Comparison of ENCODE assay signal across 16 mouse cellular contexts in genomic region chr5:29230481-29230880, GRCm38 (mm10).
"Had no signal": no experiment of that assay in that cellular context is flagged by ENCODE, and none has a peak within 500 bp of the region (broad histone marks: within the 10 kb centered on the region; RNA-seq: fewer than 3 reads in every experiment).

No protein-coding gene starts in this region.

- H3K36me3 ChIP-seq: stomach, embryonic 15.5 days had no signal

- H3K9me3 ChIP-seq: neural tube, embryonic 13.5 days; neural tube, embryonic 15.5 days; stomach, embryonic 15.5 days had no signal

- H3K9ac ChIP-seq: neural tube, embryonic 13.5 days; neural tube, embryonic 15.5 days; stomach, embryonic 15.5 days had no signal

- DNase-seq: retina, postnatal 1 day; right cerebral cortex, adult 18-20 months; right cerebral cortex, postnatal 14 days; right cerebral cortex, postnatal 25 days; right cerebral cortex, postnatal 4 days; spleen, adult 18-20 months; thymus, adult 18-20 months; thymus, adult 2 months; thymus, postnatal 14 days; thymus, postnatal 25 days; thymus, postnatal 36 days; thymus, postnatal 4 days had no signal

- H3K4me2 ChIP-seq: neural tube, embryonic 13.5 days; neural tube, embryonic 15.5 days; stomach, embryonic 15.5 days had no signal

- H3K27me3 ChIP-seq: neural tube, embryonic 13.5 days; neural tube, embryonic 15.5 days; stomach, embryonic 15.5 days had no signal

- H3K4me1 ChIP-seq: neural tube, embryonic 13.5 days; neural tube, embryonic 15.5 days; stomach, embryonic 15.5 days had no signal

- H3K4me3 ChIP-seq: neural tube, embryonic 13.5 days; neural tube, embryonic 15.5 days; stomach, embryonic 15.5 days had no signal

- H3K27ac ChIP-seq: neural tube, embryonic 13.5 days; neural tube, embryonic 15.5 days; stomach, embryonic 15.5 days; stomach, postnatal 0 days had no signal
